Mouse (Mus musculus): Measurements from ENCODE around the gene Chd2.

Chd2 gene

DNA sequence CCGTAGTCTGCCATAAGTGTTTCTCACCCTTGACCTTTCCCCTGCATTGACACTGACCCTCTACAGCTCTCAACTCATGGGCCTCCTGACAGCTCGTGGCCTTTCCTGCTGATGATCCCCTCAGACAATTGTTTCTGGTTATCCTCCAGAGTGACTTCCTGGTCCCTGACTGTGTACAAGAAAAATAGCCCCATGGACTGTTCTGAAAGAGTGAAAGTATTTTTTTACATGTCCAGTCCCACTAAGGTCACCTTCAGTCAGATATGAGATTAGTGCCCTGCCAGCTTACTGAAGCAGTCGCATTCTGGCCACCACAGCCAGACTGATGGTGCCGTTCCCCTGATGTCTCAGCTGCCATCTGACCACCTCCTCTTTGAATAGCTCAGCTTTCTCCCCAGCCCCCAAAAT, 26.1 kb upstream of the Chd2 start:
- in situ Hi-C loops (cut with MboI, MseI): no loop called here

DNA sequence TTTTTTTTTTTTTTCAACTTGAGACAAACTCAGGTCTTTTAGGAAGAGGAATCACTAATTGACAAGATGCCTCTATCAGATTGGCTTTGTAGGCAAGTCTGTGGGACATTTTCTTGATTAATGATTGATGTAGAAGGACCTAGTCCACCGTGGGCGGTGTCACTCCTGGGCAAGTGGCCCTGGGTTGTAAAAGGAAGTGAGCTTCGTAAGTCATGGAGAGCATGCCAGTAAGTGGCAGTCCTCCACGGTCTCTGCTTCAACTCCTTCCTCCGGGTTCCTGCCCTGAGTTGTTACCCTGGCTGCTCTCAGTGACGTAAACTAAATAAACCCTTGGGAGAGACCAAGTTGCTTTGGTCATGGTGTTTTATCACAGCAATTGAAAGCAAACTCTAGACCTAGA, 22.5 kb upstream of the Chd2 start:
- in situ Hi-C loops (cut with MboI, MseI): no loop called here

DNA sequence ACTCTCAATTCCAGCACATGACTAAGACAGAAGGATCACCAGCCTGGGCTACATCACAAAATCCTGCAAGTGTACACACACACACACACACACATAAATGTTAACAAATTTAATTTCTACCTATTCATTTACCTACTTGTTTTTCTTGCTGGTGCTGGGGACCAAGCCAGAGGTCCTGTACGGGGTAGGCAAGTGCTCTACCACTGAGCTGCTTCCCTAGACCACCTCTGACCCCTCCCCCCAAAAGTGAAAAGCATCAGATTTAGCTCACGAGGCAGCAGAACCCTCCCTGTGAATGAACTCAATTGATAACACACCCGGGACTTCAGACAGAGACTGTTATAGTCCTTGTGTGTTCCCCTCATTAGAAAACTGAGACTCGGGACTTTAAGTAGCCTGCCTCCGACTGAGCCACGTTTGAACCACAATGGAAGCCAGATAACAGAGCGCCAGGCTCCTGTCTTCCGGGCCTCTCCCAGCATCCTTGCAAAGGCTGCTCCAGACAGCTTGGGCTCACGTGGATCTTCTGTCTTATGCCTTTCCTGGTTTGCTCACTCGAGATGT, 19.9 kb upstream of the Chd2 start:
- in situ Hi-C loops (cut with MboI, MseI): no loop called here

DNA sequence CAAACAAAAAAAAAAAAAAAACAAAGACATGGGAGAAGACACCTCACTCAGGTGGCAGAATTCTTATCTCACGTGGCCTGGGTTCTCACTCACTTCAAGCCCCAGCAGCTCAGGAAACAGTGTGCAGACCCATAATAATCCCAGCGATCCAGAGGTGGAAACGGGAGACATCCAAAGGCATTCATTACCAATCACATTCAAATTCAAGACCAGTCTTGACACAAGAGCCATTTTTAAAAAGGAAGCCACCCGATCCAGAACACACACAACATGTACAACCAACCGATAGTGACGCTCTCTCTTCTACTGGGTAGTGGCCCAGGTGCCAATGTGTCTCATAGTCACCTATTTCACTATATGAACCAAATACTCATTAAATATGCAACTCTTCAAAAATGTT, 19.2 kb upstream of the Chd2 start:
- in situ Hi-C loops (cut with MboI, MseI): no loop called here

DNA sequence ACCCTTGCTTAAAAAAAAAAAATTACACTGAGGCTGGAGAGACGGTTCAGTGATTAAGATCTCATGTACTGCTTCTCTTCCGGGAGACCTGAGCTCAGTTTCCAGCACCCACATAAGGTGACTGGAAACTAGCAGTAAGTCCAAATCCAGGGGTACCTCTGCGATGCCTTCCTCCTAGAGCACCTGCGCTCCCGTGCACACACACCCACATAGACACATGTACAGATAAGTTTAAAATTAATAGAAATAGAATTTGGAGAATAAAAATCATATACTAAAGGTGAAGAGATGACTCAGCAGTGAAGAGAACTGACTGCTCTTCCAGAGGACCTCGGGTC, 18.2 kb upstream of the Chd2 start:
- in situ Hi-C loops (cut with MboI, MseI): no loop called here

DNA sequence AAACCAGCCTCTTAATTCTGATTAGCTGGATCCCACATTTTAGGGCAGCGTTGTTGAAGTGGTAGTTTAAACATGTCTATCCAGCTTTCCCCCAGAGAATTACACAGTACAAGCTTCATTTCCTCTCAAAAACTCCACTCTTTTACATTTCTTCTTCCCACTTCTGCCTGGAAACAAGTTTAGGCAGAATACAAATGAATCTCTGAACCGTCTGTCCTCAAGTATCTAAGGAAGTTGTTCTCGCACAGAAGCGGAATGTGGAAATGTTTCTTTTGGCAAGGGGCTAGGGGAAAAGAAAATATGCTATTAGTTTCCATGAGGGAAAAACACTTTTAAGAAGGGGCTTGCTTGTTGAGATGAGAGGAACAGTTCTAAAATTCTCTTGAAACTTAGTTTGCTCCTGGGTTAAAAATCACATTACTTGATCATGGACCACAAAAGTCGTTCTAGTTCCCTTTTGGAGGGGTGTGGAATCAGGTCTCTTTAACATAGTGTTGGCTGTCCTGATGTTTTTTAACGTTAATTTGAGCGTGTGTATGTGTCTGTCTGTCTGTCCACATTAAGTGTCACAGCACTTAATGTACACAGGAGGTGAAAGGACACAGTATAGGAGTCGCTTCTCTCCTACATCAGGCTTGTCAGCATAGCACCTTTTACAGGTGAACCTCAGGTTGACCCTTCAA, 17.7 kb upstream of the Chd2 start:
- in situ Hi-C loops (cut with MboI, MseI): no loop called here

DNA sequence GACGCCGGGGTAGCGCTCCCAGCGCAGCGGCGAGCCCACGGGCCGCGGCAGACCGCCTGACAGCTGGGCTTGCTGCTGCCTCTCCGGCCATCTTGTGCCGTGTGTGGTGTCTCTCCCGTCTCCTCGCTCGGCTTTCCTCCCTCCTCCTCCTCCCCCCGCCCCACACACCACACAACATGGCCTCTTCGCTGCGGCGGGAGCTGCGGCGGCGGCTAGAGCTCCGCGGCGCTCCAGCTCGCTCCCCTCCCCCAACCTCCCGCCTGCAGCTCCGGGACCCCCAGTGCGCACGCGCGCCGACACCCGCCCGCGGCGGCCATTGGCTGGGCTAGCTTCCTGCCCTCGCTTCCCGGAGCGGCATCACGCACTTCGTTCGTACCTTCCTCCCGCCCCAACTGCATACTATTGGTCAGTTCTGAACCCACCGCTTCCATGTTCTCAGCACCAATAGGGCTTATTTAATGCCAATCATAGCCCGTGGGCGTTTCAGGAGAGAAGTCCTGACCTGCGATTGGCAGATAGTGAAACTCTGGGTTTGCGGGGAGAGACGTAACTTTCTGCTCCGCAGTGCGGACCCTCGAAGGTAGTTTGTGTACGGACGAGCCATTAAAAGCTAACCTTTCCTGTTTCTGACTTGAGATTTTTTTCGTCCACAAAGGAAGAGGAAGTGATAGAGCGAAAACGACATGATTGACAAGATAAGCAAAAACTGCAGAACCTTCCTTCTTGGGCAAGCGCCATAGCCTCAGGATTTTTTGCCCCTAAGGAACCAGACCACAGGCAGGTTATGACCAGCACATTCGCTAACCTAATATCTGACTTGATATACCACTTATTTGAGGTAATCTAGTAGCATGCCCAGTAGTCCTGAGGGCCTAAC, 16.9 kb upstream of the Chd2 start:
- in situ Hi-C loops (cut with MboI, MseI): no loop called here

DNA sequence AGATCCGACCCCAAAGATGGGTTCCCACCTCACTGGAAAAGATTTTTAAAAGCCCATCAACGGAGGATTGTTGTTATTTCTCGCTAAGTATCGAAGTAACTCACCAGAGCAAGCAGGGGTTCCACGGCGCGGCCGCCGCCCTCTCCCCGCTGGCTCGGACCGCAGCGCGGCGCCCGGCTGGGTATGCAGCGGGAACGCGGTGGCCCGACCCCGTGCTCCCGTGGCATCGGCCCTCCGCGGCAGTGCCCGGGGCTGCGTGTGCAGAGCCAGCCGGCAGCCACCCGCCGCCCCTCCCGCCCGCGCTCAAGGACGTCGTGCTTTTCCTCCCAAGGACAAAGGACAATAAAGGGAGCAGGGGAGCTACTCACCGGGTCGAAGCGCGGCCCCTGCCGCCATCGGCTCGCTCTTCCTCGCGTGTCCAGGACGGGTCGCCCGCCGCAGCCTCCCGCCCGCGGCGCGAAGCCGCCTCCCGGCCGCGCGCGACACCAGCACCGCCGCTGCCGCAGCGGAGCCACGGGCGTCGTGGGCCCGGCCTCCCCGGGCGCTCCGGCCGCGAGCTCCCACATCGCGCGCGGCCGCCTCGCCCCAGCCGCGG, 16.1 kb upstream of the Chd2 start:
- in situ Hi-C loops (cut with MboI, MseI): no loop called here

DNA sequence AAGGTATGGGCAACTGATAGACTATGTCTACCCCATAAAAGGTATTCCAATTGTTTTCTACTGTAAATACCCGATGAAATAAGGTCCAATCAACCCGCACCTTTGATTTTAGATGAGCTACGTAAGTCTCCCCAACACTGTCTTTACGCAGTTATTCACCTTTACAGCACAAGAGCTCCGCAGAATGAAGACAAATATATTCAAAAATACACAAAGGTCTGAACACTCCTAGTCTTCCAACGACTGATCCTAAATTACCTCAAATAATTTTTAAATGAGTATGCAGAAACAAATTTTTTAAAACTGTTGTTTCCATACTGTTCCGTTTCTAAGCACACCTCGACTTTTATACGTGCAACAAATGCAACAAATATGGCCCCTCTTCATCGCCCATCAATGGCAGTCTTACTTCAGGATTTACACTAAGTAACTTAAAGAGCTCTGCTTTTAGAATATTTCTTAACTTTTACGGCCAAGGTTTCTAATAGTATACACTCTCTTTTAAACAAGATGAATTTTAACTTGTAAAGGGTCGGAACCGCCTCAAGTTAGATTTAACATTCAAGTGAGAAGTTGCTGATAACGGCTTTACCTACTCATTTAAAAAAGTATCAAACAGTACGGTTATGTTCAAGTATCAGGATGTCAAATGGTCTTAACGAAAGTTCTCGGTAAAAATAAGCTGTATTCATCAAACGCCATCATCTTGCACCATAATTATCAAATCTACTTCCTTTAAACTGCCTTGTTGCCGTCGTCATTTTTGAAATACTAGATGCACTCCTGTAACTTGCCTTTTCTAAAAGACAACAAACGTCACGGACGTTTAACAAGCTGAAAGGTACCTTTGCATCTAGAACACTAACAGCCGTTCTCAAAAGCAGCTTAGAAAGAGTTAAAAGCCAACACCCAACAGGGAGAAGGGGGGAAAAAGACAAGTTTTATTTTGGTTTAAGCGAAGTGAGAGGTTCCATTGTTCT, 15.3 kb upstream of the Chd2 start:
- in situ Hi-C loops (cut with MboI, MseI): no loop called here

DNA sequence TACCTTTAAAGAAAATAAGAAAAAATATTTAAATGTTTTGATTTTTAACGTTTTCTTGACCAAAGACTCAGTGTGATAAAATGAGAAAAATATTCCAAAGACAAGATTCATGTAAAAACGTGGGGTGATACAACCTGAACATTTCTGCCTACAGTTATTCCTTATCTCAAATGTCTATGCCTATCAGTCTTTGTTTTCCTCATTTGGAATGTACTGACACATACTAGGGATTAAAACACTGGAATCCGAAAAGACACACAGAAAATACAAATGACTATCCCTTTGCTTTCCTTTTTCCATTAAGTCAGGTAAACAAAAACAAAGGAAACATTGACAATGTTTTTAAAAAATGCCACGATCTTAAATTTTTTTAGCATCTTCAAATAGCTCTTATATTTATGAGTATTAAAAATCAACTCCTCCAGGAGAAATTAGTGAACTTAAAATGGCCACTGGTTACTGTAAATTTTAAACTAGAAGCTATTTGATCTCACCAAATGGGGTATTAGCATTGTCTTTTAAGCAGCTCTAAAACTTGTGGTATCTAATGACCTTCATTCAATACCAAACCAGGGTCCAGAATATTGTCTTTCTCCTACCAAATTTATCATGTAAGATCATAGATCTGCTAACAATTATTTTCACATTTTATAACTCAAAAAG, 14.4 kb upstream of the Chd2 start:
- in situ Hi-C loops (cut with MboI, MseI): no loop called here

DNA sequence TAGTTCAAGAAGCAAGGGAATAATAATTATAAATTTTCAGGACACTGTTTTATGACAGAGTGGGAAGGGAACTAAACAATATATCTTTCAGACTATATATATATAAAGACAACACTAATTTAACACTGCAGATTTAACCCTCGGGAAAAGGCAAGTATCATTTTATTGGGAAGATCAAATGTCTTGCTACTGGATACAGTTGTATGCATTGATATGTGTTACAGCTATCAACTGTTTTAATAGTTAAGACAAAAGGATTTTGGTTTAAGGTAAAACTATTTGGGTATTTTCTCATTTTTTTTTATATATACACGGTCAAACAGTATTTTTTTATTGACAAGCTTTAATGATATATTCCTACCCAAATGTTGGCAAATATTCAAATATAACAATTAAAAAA, 13.2 kb upstream of the Chd2 start:
- in situ Hi-C loops (cut with MboI, MseI): no loop called here

DNA sequence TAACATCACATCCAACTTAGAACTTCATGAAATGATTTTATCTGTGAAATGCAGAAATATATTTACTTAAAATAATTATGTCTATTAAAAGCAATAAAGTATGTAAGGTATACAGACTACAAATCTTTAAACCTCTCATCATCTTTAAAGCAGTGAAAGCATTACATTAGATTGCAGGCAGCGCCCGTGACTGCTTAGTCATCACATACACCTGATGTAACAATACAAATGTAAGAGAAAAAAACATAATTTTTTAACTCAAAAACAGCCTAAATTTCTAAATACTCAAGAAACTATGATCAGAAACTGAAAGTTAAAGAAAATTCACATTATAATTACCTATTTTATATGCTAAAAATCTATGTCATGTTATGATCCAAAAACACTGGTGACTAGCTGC, 11.5 kb upstream of the Chd2 start:
- in situ Hi-C loops (cut with MboI, MseI): no loop called here

DNA sequence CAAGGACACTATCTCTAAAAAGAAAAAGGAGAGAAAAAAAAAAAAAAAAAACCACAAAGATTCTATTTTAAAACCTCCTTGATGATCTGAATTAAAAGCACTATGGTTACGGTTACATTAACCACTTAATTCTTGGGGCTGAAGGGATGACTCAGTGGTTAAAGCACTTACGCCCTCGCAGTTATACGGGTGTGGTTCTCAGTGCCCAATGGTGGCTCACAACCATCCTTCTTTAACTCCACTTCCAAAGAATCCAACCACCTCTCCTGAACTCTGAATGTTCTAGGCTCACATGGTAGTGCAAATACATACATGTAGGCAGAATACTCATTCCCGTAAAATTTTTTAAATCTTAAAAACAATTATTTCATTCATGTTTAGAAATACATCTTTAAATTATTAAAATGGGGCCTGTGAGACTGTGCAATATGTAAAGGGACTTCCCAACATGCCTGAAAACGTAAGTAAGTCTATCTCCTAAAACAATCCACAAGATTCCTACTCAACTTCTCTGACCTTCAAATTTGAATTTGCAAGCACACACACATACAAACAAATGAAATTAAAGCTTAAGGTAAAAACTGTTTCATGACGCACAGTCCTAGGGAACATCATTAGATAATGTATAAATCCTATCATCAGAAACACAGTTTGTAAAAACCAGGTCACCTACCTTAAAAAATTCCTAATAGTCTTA, 10.6 kb upstream of the Chd2 start:
- in situ Hi-C loops (cut with MboI, MseI): no loop called here

DNA sequence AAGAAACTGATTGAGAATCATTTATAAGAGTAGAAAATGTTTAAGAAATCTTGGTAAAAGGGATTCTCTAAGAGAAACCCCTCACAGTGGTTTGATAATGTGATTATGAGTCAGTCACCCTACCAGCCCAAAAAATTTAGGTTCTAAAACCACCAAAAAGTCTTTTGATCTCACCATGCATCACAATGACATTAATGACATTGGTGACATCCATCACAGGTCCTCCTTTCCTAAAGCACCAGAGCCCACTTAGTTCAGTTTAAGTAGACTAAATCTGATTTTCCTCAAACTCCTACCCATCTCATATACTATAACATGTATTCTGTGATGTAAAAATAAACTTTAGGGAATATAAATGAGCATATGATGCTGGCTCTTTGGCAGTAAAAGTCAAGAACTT, 9.7 kb upstream of the Chd2 start:
- in situ Hi-C loops (cut with MboI, MseI): no loop called here

DNA sequence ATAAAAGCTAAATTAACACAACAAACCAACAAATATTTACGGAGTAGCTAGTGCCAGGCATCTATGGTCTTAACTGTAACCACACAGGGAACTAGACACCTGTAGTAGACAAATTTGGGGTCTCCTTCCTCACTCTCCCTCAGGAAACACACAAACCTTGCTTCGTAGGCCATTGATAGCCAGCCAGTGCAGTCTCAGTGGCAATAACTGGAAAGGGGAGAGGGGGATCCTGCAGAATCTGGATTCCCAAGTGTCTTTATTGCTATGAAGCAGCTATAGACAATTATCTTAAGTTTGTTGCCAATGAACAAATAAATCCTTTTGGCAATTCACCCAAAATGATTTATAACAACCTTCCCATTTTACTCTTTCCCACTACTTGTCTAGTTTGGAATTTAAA, 6.4 kb upstream of the Chd2 start:
- in situ Hi-C loops (cut with MboI, MseI): no loop called here

DNA sequence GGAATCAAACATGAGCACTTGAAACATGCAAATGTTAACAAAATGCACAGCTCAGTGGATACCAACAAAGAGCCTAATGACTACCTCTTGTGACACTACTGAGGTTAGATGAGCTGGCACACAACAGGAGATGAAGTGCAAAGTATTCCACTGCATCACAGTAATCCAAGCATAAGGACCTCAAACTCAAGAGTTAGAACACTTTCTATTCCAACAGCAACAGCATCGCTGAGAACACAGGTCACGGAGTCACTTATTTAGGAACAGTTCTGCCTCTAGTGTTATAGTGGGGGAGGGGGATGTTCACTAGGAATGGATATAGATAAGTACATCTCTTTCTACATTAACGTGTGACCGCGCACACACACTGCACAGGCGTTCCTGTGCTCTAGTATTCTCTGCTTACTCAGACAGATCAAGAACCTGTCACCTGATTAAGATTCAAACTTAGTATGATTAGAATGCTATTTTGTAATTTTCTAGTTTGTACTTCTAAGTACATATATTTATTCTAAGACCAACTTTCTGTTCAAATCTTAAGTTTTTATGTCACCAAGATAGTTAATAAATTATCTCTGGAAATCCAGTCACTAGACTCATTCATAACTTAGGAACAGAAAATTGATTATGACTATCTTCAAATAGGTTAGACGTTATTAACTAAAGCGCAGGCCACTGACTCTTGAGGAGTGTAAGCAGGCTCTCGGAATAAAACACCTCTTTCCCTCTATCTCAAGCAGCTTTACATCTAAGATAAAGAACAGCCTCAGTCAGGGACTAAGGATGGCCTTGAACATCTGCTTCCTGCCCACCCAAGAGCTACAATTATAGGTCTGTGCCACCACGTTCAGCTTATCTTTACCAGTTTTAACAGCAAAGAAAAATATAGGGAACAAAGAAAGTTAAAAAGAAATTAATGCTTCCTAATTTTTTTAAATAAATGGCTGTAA, 5.2 kb upstream of the Chd2 start:
- in situ Hi-C loops (cut with MboI, MseI): no loop called here

DNA sequence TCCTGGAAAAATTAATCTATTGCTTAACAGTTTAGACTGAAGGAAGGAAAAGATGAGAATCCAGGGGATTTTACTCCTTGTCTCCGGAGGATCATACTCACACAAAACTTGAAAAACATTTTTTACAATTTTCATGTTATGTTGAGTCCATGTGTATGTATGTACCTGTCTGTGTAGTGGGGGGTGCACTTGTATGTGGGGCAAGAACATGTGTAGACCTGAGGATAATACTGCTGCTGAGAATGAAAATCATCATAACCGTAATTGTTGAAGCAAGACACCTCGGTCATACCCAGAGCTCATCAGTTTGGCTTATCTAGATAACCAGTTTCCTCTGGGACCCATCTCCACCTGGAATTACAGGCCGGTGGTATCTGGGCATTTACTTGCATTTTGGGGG, 3.4 kb upstream of the Chd2 start:
- in situ Hi-C loops (cut with MboI, MseI): no loop called here

DNA sequence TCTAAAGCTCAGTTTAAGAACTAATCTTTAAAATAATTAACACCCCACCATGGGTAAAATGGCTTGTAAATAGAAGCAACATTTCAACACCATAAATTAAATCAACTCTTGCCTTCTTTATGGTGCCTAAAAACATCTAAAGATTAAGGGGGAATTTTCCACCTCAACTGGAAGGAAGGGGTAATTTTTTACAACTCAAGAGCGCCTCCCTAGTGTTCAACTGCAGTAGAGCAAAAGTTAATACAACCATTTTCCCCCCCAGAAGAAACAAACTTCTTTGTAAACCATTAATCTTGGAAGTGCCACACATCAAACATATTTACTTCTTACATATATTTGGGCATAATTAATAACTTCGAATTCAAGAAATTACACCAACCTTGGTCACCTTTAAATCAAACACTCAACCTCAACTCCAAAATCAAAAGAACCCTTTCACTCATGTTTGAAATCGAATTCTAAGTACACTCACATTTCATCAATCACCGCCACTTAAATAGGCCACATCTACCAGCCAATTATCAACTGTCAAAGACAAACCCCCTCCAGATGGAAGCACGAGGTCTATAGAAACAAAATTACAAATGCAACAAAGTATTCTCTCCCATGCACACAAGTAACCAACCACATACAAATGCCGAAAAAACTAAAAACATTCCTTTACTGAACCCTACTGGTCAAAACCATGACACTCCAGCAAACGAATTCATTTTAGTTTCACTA, 662 bp upstream of the Chd2 start:
- in situ Hi-C loops (cut with MboI, MseI): no loop called here

DNA sequence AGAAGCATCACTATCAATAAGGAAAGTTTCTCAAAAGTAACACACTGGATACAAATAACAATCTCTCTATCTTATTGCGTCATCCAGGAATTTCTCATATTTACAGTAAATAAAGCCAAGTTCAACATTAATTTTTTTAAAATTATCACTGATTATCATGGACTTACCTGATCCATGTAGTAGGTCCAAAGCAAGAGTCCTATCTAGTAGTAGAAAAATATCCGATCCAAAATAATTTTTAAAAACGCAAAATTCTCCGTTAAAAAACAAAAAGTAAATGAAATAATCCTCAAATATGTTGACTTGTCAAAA, 595 bp downstream of the Chd2 start:
- in situ Hi-C loops (cut with MboI, MseI): no loop called here
